Mouse (Mus musculus): ENCODE data around the gene Olfr99.
A peak's percentile ranks its signal among the peaks of the same experiment; 100 is the strongest.
"Not testable (repeated sequence)": the region's sequence is repeated elsewhere in the genome, so short reads cannot be mapped to it uniquely, and the experiment has no call there.

Olfr99 gene

DNA sequence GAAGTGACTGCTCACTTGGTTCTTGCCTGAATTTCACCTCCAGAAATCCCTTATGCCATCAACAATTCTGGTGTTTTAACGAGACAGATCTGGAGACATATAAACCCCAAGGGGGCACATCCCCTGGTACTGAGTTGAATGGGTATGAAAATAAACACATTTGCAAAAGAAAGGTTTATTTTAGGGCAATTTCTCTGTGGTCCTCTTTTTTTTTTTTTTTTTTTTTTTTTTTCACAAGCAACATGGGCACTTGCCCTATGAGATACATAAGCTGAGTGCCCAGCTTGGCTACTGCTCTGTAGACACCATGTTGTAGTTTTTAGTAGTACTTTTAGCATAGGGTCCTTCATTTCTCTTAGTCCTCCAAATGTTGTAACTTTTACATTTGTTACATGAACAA, at the start of gene Olfr99:
Gene Olfr99 (minus strand): TSS at position 101 of the 400 bp plus-strand sequence.
- no peak for DNase-seq (ENCODE audit: low read depth)

GRCm38 (mm10) chr17:37316954-37317353, 33.7 kb upstream of the Olfr99 start, which contains the start of gene Olfr102:
Olfr102 (minus strand) TSS chr17:37317054.
- no peak for DNase-seq (ENCODE audit: low read depth)

GRCm38 (mm10) chr17:37310146-37310699, 27.0 kb upstream of the Olfr99 start:
- no peak for DNase-seq (ENCODE audit: low read depth)

DNA sequence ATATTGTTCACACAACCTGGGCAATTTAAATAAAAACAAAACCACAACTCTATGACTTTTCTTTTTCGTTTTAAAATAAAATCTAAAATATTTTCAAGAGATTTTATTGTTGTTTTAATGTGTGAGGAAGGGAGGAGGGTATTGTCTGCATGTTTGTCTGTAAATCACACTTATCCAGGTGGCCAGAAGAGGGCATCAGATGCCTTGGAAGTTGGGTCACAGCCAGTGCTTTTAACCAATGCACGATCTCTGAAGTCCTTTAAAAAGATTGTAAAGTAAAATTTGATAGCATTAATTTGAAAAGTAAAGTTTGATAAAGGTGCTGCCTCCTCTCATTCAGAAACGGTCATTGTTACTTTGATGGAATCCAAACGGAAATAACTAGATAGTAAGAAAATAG, 25.2 kb upstream of the Olfr99 start:
- peak; percentile 25 for DNase-seq (ENCODE audit: low read depth)

DNA sequence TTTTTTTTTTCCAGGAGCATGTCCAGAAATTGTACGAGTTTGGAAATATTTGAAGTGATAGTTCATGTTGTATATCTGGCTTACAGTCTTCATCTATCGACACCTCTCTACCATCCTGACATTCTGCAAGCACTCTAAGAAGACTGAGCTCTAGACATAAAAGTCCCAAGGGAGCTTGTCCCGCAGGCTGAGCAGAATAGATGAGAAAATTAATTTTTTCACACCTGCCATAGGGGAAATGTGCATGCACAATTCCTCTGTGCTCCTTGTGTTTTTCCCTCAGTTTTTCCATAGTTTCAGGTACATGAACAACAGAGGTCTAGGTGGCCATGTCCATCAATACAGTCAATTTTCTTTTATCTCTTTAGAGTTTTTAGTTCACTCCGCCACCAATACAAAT, 21.0 kb upstream of the Olfr99 start, which contains the start of gene Olfr101:
Gene Olfr101 (minus strand): TSS at position 101 of the 400 bp plus-strand sequence.
- no peak for DNase-seq (ENCODE audit: low read depth)

DNA sequence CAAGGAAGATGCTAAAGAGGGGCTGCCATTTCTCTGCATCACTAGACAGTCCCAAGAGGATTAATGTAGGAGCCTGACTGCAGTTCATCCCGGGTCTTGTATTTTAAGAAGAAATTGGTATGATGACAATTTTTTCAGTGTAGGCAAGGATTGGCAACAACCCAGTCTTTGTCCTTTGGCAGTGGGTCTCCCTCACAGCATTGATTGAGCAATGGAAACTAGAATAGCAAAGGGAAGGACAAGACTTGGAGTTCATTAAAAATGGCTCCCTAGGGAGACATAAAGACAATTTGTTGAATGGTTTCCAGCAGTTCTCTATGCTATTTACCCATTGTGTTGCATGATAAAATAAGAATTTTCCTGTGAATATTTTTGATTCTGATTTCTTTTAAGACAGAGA, 2.9 kb downstream of the Olfr99 start:
- DNase-seq (ENCODE audit: low read depth): no peak

DNA sequence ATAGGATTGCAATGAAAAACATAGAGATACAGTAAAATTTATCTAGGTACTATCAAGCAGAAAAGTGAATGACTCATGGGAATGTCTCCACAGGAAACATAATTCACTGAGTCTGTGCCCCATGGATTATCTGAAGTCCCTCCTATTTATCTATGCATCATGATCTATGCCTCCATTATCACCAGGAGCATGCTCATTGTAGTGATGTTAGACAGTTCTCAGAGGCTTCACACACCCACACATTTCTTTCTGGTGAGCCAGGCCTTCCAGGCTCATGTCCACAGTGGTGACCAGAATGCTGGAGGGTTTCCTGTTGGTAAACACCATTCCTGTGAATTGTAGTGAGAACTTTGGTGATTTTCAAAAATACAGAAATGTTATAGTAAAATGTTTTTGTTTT, 6.7 kb downstream of the Olfr99 start:
- no peak for DNase-seq (ENCODE audit: low read depth)

GRCm38 (mm10) chr17:37275626-37276248, 7.5 kb downstream of the Olfr99 start:
- peak; percentile 39 for DNase-seq (ENCODE audit: low read depth)

- DNase-seq (ENCODE audit: low read depth): peak; percentile 68
Measured at GRCm38 (mm10) chr17:37270702-37271092, 12.6 kb downstream of the Olfr99 start.

DNA sequence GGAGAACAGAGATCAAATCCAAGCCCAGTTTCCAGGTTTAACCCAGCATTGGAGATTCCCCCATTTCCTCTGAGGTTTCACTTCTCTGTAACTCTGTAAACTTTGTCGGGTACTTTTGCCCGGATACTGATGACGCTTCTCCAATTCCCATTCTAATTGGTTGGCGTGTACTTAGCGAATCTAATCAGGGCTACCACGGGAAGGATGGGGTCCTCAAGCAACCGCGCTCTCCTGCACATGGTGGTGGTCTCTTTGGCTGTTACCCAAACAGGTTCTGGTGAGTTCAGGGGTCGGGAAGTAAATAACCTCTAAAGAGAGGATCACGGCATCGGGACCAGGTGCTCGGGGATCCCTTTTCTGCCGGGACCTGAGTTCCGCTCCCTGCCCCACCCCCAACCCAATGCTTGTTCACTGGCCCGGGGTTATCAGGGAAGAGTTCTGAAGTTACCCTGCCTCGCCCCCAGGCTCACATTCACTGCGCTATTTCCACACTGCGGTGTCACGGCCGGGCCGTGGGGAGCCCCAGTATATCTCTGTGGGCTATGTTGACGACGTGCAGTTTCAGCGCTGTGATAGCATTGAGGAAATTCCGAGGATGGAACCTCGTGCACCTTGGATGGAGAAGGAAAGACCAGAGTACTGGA, 13.1 kb downstream of the Olfr99 start, which contains the start of gene H2-M3:
Gene H2-M3 (plus strand): TSS at position 163 of the 644 bp plus-strand sequence.
- peak; percentile 95 for DNase-seq (ENCODE audit: low read depth)

DNA sequence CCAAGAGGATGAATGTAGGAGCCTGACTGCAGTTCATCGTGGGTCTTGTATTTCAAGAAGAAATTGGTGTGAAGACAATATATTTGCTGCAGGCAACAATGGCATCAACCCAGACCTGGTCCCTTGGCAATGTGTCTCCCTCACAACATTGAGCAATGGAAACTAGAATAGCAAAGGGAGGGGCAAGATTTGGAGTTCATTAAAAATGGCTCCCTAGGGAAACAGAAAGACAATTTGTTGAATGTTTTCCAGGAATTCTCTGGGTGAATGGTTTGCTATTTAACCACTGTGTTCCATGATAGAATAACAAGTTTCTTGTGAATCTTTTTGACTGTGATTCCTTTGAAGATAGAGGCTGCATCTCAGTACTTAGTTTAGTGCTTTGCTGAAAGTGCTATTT, 19.6 kb downstream of the Olfr99 start, which contains the start of gene Olfr98:
Gene Olfr98 (minus strand): TSS at position 124 of the 400 bp plus-strand sequence.
- no peak for DNase-seq (ENCODE audit: low read depth)

- peak; percentile 63 for DNase-seq (ENCODE audit: low read depth)
Measured at GRCm38 (mm10) chr17:37250544-37250943, 32.7 kb downstream of the Olfr99 start.

DNA sequence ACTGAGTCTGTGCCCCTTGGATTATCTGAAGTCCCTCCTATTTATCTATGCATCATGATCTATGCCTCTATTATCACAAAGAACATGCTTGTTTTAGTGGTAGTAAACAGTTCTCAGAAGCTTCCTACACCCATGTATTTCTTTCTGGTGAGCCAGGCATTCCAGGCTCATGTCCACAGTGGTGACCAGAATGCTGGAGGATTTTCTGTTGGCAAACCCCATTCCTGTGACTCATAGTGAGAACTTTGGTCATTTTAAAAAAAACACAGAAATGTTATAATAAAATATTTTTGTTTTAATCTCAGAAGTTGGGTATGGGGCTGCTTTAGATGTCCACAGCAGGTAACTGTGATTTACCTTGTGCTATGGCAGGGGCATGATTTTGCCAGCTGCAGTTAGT, 33.8 kb downstream of the Olfr99 start:
- peak; percentile 34 for DNase-seq (ENCODE audit: low read depth)

GRCm38 (mm10) chr17:37246715-37247114, 36.5 kb downstream of the Olfr99 start:
- DNase-seq (ENCODE audit: low read depth): peak; percentile 67

- no peak for DNase-seq (ENCODE audit: low read depth)
Measured at GRCm38 (mm10) chr17:37242198-37242597, 41.1 kb downstream of the Olfr99 start.

- not testable (repeated sequence) for DNase-seq (ENCODE audit: low read depth)
Measured at GRCm38 (mm10) chr17:37237230-37237629, 46.0 kb downstream of the Olfr99 start, which contains the start of gene Olfr97. Olfr97 (minus strand) TSS chr17:37237330.
